Mouse (Mus musculus) ES-Bruce4 (cell line): ENCODE measurements around the gene Cobl. TPM values are rescaled to one million over a fixed set of nuclear protein-coding genes. Genes with fewer than 3 reads are reported as not detected.

ENCODE experiments used
- H3K27ac ChIP-seq: 2 replicates; pipeline ENCODE4 v1.5.1; 2012; ENCODE audit warnings: low read length, inconsistent platforms; ENCODE audit not compliant: insufficient read depth
- H3K27me3 ChIP-seq: 2 replicates; pipeline ENCODE4 v1.6.1; 2012; ENCODE audit warnings: mild to moderate bottlenecking, low read length, inconsistent platforms; ENCODE audit not compliant: control insufficient read depth, poor library complexity, insufficient read depth, severe bottlenecking
- H3K36me3 ChIP-seq: 2 replicates; pipeline ENCODE4 v1.6.1; 2012; ENCODE audit warnings: inconsistent platforms, mild to moderate bottlenecking, low read length, moderate library complexity; ENCODE audit not compliant: control insufficient read depth, poor library complexity, insufficient read depth, severe bottlenecking
- H3K4me1 ChIP-seq: one replicate; pipeline ENCODE4 v1.8.1; 2011; ENCODE audit warnings: low read length; ENCODE audit not compliant: control insufficient read depth, insufficient read depth
- H3K4me3 ChIP-seq: 2 replicates; pipeline ENCODE4 v1.5.1; 2011; ENCODE audit warnings: low read depth, mild to moderate bottlenecking, low read length
- H3K9ac ChIP-seq: 2 replicates; pipeline ENCODE4 v1.6.1; 2012; ENCODE audit warnings: low read depth, mild to moderate bottlenecking, inconsistent platforms; ENCODE audit not compliant: poor library complexity, severe bottlenecking
- H3K9me3 ChIP-seq: replicated peaks from 2 replicates; pipeline ENCODE4 v1.6.1; 2012; ENCODE audit warnings: mild to moderate bottlenecking, low read length, inconsistent platforms; ENCODE audit not compliant: control insufficient read depth, poor library complexity, insufficient read depth, severe bottlenecking
- CTCF ChIP-seq: IDR thresholded peaks from one replicate; pipeline ENCODE4 v1.8.1; 2011; ENCODE audit warnings: low read depth, low read length
- EP300 ChIP-seq: IDR thresholded peaks from 2 replicates; pipeline ENCODE4 v1.6.1; 2011; ENCODE audit warnings: low read depth, low read length; ENCODE audit not compliant: insufficient read depth
- POLR2A ChIP-seq: IDR thresholded peaks from one replicate; pipeline ENCODE4 v1.8.1; 2011; ENCODE audit warnings: low read length; ENCODE audit not compliant: insufficient read depth
- polyA plus RNA-seq: library from polyadenylated mRNA; stranded (reverse); fragments of >200 nt; gene quantifications from 2 replicates; pipeline ENCODE4 v1.2.4, GENCODE M21; 2011; ENCODE audit warnings: low read depth; ENCODE audit not compliant: missing spikeins, insufficient read depth, insufficient read length

Gene Cobl
- polyA plus RNA-seq, 1 experiment, result 23.2 TPM

- H3K9ac ChIP-seq, result no peak overlapping the region
- H3K4me3 ChIP-seq, result no peak overlapping the region
- peaks cover 10% of the 10 kb centered on the region for H3K4me1 ChIP-seq
- peak overlapping the region; percentile 92 for H3K27ac ChIP-seq
- no peaks in the 10 kb centered on the region for H3K9me3 ChIP-seq
- H3K36me3 ChIP-seq, result no peaks in the 10 kb centered on the region
- TF ChIP-seq CTCF, result no peak
- peak; percentile 86 for TF ChIP-seq EP300
- no peak for TF ChIP-seq POLR2A
- H3K27me3 ChIP-seq, result no peaks in the 10 kb centered on the region
Observed at GRCm38 (mm10) chr11:12467217-12467616, 2.5 kb upstream of the Cobl start.

GRCm38 (mm10) chr11:12466606-12467005 lies 1.8 kb upstream of the Cobl start:
- Histone ChIP-seq H3K27ac (peak overlapping the region; percentile 92), H3K4me3 (no peak overlapping the region), H3K27me3 (no peaks in the 10 kb centered on the region), H3K4me1 (peaks cover 10% of the 10 kb centered on the region), H3K9me3 (no peaks in the 10 kb centered on the region), H3K36me3 (no peaks in the 10 kb centered on the region), H3K9ac (peak overlapping the region; percentile 54)
- TF ChIP-seq EP300 (no peak), POLR2A (no peak), CTCF (no peak)

DNA sequence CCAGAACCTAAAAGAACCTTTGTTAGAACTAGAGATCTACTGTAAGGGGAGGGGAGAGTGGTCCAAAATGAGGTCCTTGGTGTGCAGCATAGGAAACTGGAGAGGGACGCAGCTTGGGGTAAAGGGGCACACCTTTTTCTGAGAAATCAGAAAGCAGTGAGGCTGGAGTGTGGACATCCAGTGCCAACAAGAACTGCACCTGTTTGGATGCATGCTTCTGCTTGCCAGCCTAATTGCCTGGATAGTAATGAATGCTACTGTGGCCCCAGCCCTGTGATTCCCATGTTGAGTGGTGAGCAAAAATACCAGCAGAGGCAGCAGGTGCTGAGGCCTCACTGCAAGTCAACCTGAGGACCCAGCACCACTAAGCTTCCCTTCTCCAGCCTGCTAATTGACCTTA lies 469 bp upstream of the Cobl start:
- no peaks in the 10 kb centered on the region for H3K9me3 ChIP-seq
- TF ChIP-seq CTCF (no peak), EP300 (no peak), POLR2A (no peak)
- peak overlapping the region; percentile 66 for H3K27ac ChIP-seq

GRCm38 (mm10) chr11:12463615-12464170 lies 1.1 kb downstream of the Cobl start:
- Histone ChIP-seq H3K27ac (peak overlapping the region; percentile 12; the same call in 1 of the 2 replicates), H3K36me3 (no peaks in the 10 kb centered on the region), H3K27me3 (no peaks in the 10 kb centered on the region), H3K4me3 (peak overlapping the region; percentile 86), H3K9me3 (no peaks in the 10 kb centered on the region), H3K9ac (peak overlapping the region; percentile 91), H3K4me1 (peaks cover 8% of the 10 kb centered on the region)
- no peak for TF ChIP-seq CTCF
- no peak for TF ChIP-seq EP300
- no peak for TF ChIP-seq POLR2A

More for the DNA sequence above, 469 bp upstream of the Cobl start:
- Histone ChIP-seq H3K9ac (peak overlapping the region; percentile 91), H3K36me3 (no peaks in the 10 kb centered on the region), H3K27me3 (no peaks in the 10 kb centered on the region), H3K4me1 (peaks cover 10% of the 10 kb centered on the region), H3K4me3 (peak overlapping the region; percentile 76)

DNA sequence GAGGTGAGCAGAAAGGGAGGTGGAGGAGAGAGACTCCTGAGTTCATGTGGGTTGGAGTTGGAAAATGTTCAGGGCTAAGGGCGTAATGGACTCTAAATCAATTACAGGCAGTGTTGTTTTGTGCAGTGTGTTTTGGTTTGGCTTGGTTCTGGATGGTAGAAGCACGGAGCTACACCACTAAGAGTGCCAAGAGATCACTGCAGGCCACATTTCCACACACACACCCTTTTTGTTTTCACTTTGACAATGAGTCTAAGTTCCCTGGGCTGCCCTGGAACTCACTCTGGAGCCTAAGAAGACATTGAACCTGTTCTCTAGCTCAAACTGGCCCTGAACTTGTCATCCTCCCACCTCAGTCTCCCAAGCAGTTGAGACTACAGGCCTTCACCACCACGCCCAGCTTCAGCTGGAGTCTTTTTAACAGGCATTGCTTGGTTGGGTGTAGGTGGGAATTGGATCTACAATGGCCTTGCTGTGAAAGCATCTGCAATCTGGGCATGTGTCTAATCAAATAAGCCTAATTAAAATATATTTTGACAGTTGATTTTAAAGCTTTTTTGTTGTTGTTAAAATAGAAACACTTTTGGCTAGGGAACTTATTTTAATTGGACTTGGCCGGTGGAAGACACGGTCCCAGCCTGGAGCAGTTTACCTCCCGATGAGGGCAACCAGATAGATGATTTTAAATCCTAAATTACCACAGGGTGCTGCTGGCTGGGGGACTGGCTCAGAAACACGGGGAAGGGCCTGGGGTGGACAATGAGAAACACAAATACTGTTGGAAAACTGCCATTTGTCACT lies 4.8 kb downstream of the Cobl start:
- peaks cover 2% of the 10 kb centered on the region for H3K4me1 ChIP-seq
- H3K4me3 ChIP-seq, result no peak overlapping the region
- TF ChIP-seq CTCF (no peak), POLR2A (no peak), EP300 (no peak)
- H3K9me3 ChIP-seq, result no peaks in the 10 kb centered on the region
- no peak overlapping the region for H3K9ac ChIP-seq
- H3K27me3 ChIP-seq, result no peaks in the 10 kb centered on the region
- peak overlapping the region; percentile 10; the same call in 1 of the 2 replicates for H3K27ac ChIP-seq
- no peaks in the 10 kb centered on the region; the same call in 1 of the 2 replicates for H3K36me3 ChIP-seq

GRCm38 (mm10) chr11:12458814-12459213 lies 5.9 kb downstream of the Cobl start:
- H3K27me3 ChIP-seq, result no peaks in the 10 kb centered on the region
- no peak overlapping the region for H3K4me3 ChIP-seq
- H3K36me3 ChIP-seq, result no peaks in the 10 kb centered on the region; the same call in 1 of the 2 replicates
- H3K9me3 ChIP-seq, result no peaks in the 10 kb centered on the region
- no peak overlapping the region for H3K27ac ChIP-seq
- TF ChIP-seq EP300, result no peak
- no peak for TF ChIP-seq POLR2A
- TF ChIP-seq CTCF, result no peak
- H3K4me1 ChIP-seq, result peaks cover 2% of the 10 kb centered on the region
- H3K9ac ChIP-seq, result no peak overlapping the region
